Mouse (Mus musculus): ENCODE measurements around the gene Gng13. TPM values are rescaled to one million over a fixed set of nuclear protein-coding genes. Genes with fewer than 3 reads are reported as not detected.

The Gng13 gene
- polyA plus RNA-seq, 1 experiment from 2014 or later = 3.7 TPM

DNA sequence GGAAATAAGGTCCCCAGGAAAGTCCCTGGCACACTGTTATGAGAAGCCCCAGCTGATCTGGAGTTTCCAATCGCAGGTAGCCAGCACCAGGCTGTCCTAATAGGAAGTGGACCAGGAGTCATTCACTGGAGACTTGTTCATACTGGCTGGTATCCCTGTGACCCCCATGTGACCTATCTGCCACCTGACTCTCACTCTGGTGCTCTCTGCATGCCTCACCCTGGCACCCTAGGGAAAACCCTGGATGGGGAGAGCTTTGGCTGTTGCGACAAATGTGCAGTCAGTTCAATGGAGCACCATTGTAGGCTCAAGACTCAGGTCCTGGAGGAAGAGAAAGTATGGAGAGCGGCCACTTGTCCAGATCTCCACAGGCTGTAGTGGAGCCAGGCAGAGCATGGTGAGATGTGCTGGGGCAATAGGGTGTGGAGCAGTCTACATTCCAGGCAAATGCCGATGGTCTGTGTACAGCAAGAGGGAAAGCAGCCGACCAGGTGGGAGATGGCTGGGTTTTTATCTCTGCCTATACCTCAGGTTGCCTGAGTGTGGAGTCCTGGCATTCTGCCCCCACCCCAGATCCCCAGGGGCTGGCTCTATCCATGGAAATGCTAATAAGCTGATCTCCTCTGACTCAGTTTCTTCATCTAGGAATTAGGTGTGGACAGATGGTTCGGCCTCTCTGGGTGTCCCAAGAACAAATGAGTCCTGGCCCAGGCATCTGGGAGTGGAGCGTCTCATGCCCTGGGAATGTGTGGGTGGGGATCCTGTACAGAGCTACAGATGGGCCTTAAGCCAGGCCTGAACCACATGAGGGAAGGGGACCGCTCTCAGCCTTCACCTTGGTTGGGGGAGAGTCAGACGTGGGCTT, 39.6 kb downstream of the Gng13 start:
- H3K4me1 ChIP-seq (ENCODE audit: control insufficient read depth, insufficient read depth, low read length) = peaks cover 17% of the 10 kb centered on the region
- WGBS = 62% methylated on average over 9 of the region's 9 CpGs
- peak; percentile 33; the same call in 1 of the 2 replicates for ATAC-seq (ENCODE audit: insufficient number of reproducible peaks, insufficient read depth, low FRiP score, low read depth)
- H3K36me3 ChIP-seq (ENCODE audit: control insufficient read depth, insufficient read depth, low read length) = no peaks in the 10 kb centered on the region
- peak overlapping the region; percentile 11; the same call in 1 of the 2 replicates for H3K27ac ChIP-seq (ENCODE audit: low read length)
- H3K27me3 ChIP-seq (ENCODE audit: control insufficient read depth, insufficient read depth, low read length) = no peaks in the 10 kb centered on the region
- H3K4me3 ChIP-seq (ENCODE audit: low read depth, low read length) = no peak overlapping the region
- no peaks in the 10 kb centered on the region for H3K9me3 ChIP-seq (ENCODE audit: control insufficient read depth, low read depth, low read length)
- H3K4me2 ChIP-seq (replicated peaks; ENCODE audit: low read depth, low read length) = no peak overlapping the region
- H3K9ac ChIP-seq (replicated peaks; ENCODE audit: low read depth, low read length) = no peak overlapping the region

DNA sequence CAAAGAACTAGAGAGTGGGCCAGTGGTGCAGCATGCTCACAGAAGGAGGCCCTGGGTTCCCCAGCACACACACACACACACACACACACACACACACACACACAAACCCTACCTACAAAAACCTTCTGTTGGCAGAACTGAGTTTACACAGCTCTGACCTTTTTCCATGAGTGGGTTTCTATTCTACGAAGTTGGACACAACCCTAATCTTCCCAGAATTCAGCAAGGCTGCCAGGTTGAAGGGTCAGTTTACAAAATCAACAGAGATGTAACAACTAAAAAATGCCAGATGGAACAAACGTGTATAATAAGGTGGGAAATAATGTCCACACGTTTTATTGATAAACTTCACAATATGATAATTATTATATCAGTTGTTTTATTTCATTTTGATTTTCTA, 40.7 kb downstream of the Gng13 start:
- H3K27me3 ChIP-seq (ENCODE audit: control insufficient read depth, insufficient read depth, low read length) = no peaks in the 10 kb centered on the region
- no peaks in the 10 kb centered on the region for H3K9me3 ChIP-seq (ENCODE audit: control insufficient read depth, low read depth, low read length)
- WGBS = 53% methylated on average over 3 of the region's 3 CpGs
- H3K9ac ChIP-seq (replicated peaks; ENCODE audit: low read depth, low read length) = no peak overlapping the region
- peaks cover 16% of the 10 kb centered on the region; the same call in 1 of the 2 replicates for H3K4me1 ChIP-seq (ENCODE audit: control insufficient read depth, insufficient read depth, low read length)
- no peak overlapping the region for H3K4me3 ChIP-seq (ENCODE audit: low read depth, low read length)
- H3K27ac ChIP-seq (ENCODE audit: low read length) = no peak overlapping the region
- ATAC-seq (ENCODE audit: insufficient number of reproducible peaks, insufficient read depth, low FRiP score, low read depth) = no peak
- no peak overlapping the region for H3K4me2 ChIP-seq (replicated peaks; ENCODE audit: low read depth, low read length)
- H3K36me3 ChIP-seq (ENCODE audit: control insufficient read depth, insufficient read depth, low read length) = no peaks in the 10 kb centered on the region

DNA sequence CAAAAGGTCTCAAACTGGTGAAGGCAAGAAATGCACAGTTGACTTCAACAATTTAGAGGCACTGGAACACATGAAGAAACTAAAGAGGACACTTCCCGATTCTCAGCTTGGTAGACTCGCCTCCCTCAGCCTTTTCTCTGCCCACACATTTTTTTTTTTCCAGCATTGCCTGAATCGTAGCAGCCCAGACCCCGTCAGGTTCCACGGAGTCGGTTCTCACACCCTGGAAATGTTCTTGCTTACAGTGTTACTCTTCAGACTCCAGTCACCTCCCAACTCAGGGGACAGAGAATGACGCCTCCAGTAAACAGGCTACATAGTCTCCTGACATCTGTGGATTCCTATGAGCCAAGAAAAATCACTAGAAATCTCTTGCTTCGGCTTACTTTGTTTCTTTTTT, 43.2 kb downstream of the Gng13 start:
- 68% methylated on average over 8 of the region's 8 CpGs for WGBS
- H3K9ac ChIP-seq (replicated peaks; ENCODE audit: low read depth, low read length) = no peak overlapping the region
- H3K9me3 ChIP-seq (ENCODE audit: control insufficient read depth, low read depth, low read length) = no peaks in the 10 kb centered on the region
- H3K4me1 ChIP-seq (ENCODE audit: control insufficient read depth, insufficient read depth, low read length) = peaks cover 14% of the 10 kb centered on the region; the same call in 1 of the 2 replicates
- H3K4me3 ChIP-seq (ENCODE audit: low read depth, low read length) = no peak overlapping the region
- no peak overlapping the region for H3K27ac ChIP-seq (ENCODE audit: low read length)
- no peak for ATAC-seq (ENCODE audit: insufficient number of reproducible peaks, insufficient read depth, low FRiP score, low read depth)
- H3K4me2 ChIP-seq (replicated peaks; ENCODE audit: low read depth, low read length) = no peak overlapping the region
- H3K27me3 ChIP-seq (ENCODE audit: control insufficient read depth, insufficient read depth, low read length) = no peaks in the 10 kb centered on the region
- H3K36me3 ChIP-seq (ENCODE audit: control insufficient read depth, insufficient read depth, low read length) = no peaks in the 10 kb centered on the region

DNA sequence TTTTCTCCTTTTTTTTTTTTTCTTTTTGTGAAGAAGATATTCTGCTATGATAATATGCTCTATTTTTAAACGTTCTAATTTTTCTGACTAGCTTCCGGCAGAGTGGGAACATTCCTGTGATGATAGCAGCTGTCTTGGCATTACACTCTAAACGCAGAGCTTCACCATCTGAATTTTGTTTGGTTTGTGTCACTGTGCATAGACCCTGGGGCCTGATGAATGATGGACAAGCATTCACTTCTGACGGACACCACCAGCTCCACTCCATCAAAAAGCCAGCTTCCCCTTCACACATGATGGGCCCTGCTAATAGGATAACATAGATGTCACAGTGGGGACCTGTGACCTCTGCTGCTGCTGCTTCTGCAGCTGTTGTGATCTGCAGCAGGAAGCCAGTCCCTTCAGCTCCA, 44.6 kb downstream of the Gng13 start:
- Histone ChIP-seq H3K9ac (replicated peaks; ENCODE audit: low read depth, low read length) (no peak overlapping the region), H3K4me3 (ENCODE audit: low read depth, low read length) (no peak overlapping the region), H3K9me3 (ENCODE audit: control insufficient read depth, low read depth, low read length) (no peaks in the 10 kb centered on the region), H3K4me1 (ENCODE audit: control insufficient read depth, insufficient read depth, low read length) (peaks cover 2% of the 10 kb centered on the region; the same call in 1 of the 2 replicates), H3K27ac (ENCODE audit: low read length) (no peak overlapping the region), H3K36me3 (ENCODE audit: control insufficient read depth, insufficient read depth, low read length) (no peaks in the 10 kb centered on the region), H3K27me3 (ENCODE audit: control insufficient read depth, insufficient read depth, low read length) (no peaks in the 10 kb centered on the region), H3K4me2 (replicated peaks; ENCODE audit: low read depth, low read length) (no peak overlapping the region)
- WGBS = 43% methylated on average over 4 of the region's 4 CpGs
- no peak for ATAC-seq (ENCODE audit: insufficient number of reproducible peaks, insufficient read depth, low FRiP score, low read depth)

DNA sequence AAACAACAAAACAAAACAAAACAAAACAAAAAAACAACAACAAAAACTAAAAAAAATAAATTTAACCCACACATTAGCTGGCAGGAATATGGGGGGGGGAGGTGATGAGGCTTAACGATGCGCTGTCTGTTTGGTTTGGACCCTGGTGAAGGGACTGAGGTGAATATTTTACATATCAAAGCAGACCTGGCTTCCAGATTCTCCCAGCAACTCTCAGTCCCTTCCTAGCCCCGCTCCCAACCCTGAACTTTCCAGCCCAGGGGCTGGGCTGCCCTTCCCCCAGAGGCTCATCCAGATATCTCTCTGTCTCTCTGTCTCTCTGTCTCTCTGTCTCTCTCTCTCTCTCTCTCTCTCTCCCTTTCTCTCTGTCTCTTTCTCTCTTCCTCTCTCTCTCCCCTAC, 45.6 kb downstream of the Gng13 start:
- Histone ChIP-seq H3K4me3 (ENCODE audit: low read depth, low read length) (no peak overlapping the region), H3K4me1 (ENCODE audit: control insufficient read depth, insufficient read depth, low read length) (no peaks in the 10 kb centered on the region), H3K4me2 (replicated peaks; ENCODE audit: low read depth, low read length) (no peak overlapping the region), H3K9ac (replicated peaks; ENCODE audit: low read depth, low read length) (no peak overlapping the region), H3K36me3 (ENCODE audit: control insufficient read depth, insufficient read depth, low read length) (no peaks in the 10 kb centered on the region), H3K27me3 (ENCODE audit: control insufficient read depth, insufficient read depth, low read length) (no peaks in the 10 kb centered on the region), H3K9me3 (ENCODE audit: control insufficient read depth, low read depth, low read length) (no peaks in the 10 kb centered on the region), H3K27ac (ENCODE audit: low read length) (no peak overlapping the region)
- 30% methylated on average over 3 of the region's 3 CpGs for WGBS
- ATAC-seq (ENCODE audit: insufficient number of reproducible peaks, insufficient read depth, low FRiP score, low read depth) = no peak

DNA sequence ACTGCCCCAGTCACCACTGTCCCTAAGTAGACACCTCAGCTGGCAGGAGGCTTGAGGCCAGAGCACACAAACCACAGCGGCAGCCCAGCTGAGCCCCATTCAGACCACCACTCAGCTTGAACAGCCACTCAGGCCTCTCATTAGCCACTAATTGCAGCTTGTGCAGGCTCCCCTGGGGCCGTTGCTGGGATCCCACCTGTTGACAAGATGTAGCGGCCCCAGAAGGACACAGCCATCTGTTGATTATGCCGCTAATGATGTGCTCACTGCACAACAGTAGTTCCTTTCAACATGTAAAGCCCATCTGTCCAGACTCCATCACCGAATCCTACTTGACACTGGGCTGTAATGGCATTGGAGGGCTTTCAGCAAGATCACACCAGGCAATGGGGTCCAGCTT, 48.9 kb downstream of the Gng13 start:
- ATAC-seq (ENCODE audit: insufficient number of reproducible peaks, insufficient read depth, low FRiP score, low read depth) = no peak
- H3K27ac ChIP-seq (ENCODE audit: low read length) = no peak overlapping the region
- no peaks in the 10 kb centered on the region for H3K36me3 ChIP-seq (ENCODE audit: control insufficient read depth, insufficient read depth, low read length)
- H3K9ac ChIP-seq (replicated peaks; ENCODE audit: low read depth, low read length) = no peak overlapping the region
- H3K27me3 ChIP-seq (ENCODE audit: control insufficient read depth, insufficient read depth, low read length) = no peaks in the 10 kb centered on the region
- 68% methylated on average over 5 of the region's 5 CpGs for WGBS
- no peaks in the 10 kb centered on the region for H3K4me1 ChIP-seq (ENCODE audit: control insufficient read depth, insufficient read depth, low read length)
- no peak overlapping the region for H3K4me2 ChIP-seq (replicated peaks; ENCODE audit: low read depth, low read length)
- H3K4me3 ChIP-seq (ENCODE audit: low read depth, low read length) = no peak overlapping the region
- H3K9me3 ChIP-seq (ENCODE audit: control insufficient read depth, low read depth, low read length) = no peaks in the 10 kb centered on the region

Small RNA genes within 50 kb of the gene (microRNA-seq; reads per million reads assigned to microRNA genes)
- not detected for gene Gm25083

Other genes starting within 250 kb of the Gng13 start
- gene Sstr5, start 219.9 kb upstream of the Gng13 start, polyA plus RNA-seq (2014; fragmentation: Nextera tagmentation; extraction: Ambion mirVana) = 0.25 TPM in 1 of 2 replicates, not detected in the other
- gene Sox8, start 146.5 kb upstream of the Gng13 start, polyA plus RNA-seq (2014; fragmentation: Nextera tagmentation; extraction: Ambion mirVana) = 7.1 and 8.0 TPM in 2 replicates
- 29.0 and 30.1 TPM in 2 replicates for gene Lmf1, start 138.1 kb upstream of the Gng13 start, polyA plus RNA-seq (2014; fragmentation: Nextera tagmentation; extraction: Ambion mirVana)
- 17.3 and 18.6 TPM in 2 replicates for gene Chtf18, start 10.2 kb downstream of the Gng13 start, polyA plus RNA-seq (2014; fragmentation: Nextera tagmentation; extraction: Ambion mirVana)
- gene Rpusd1, start 10.5 kb downstream of the Gng13 start, polyA plus RNA-seq (2014; fragmentation: Nextera tagmentation; extraction: Ambion mirVana) = 22.1 and 25.0 TPM in 2 replicates
- not detected in 2 replicates for gene Mslnl, start 18.9 kb downstream of the Gng13 start, polyA plus RNA-seq (2014; fragmentation: Nextera tagmentation; extraction: Ambion mirVana)
- gene Msln, start 37.2 kb downstream of the Gng13 start, polyA plus RNA-seq (2014; fragmentation: Nextera tagmentation; extraction: Ambion mirVana) = 29.5 and 36.0 TPM in 2 replicates
- gene Narfl, start 56.6 kb downstream of the Gng13 start, polyA plus RNA-seq (2014; fragmentation: Nextera tagmentation; extraction: Ambion mirVana) = 26.0 and 29.0 TPM in 2 replicates
- gene Haghl, start 68.5 kb downstream of the Gng13 start, polyA plus RNA-seq (2014; fragmentation: Nextera tagmentation; extraction: Ambion mirVana) = 76.8 and 76.9 TPM in 2 replicates
- gene Ccdc78, start 69.4 kb downstream of the Gng13 start, polyA plus RNA-seq (2014; fragmentation: Nextera tagmentation; extraction: Ambion mirVana) = 0.30 TPM in 1 of 2 replicates, not detected in the other
- 109 and 110 TPM in 2 replicates for gene Fam173a, start 75.7 kb downstream of the Gng13 start, polyA plus RNA-seq (2014; fragmentation: Nextera tagmentation; extraction: Ambion mirVana)
- gene AC134908.4, start 78.5 kb downstream of the Gng13 start, polyA plus RNA-seq (2014; fragmentation: Nextera tagmentation; extraction: Ambion mirVana) = not detected in 2 replicates
- 6.9 and 8.7 TPM in 2 replicates for gene Metrn, start 80.0 kb downstream of the Gng13 start, polyA plus RNA-seq (2014; fragmentation: Nextera tagmentation; extraction: Ambion mirVana)
- 4.5 and 4.6 TPM in 2 replicates for gene Fbxl16, start 91.9 kb downstream of the Gng13 start, polyA plus RNA-seq (2014; fragmentation: Nextera tagmentation; extraction: Ambion mirVana)
- gene Wdr24, start 106.5 kb downstream of the Gng13 start, polyA plus RNA-seq (2014; fragmentation: Nextera tagmentation; extraction: Ambion mirVana) = 25.3 and 28.3 TPM in 2 replicates
- gene Jmjd8, start 111.7 kb downstream of the Gng13 start, polyA plus RNA-seq (2014; fragmentation: Nextera tagmentation; extraction: Ambion mirVana) = 41.9 and 44.4 TPM in 2 replicates
- gene Stub1, start 116.2 kb downstream of the Gng13 start, polyA plus RNA-seq (2014; fragmentation: Nextera tagmentation; extraction: Ambion mirVana) = 321 and 347 TPM in 2 replicates
- 2.7 and 3.2 TPM in 2 replicates for gene Rhbdl1, start 120.1 kb downstream of the Gng13 start, polyA plus RNA-seq (2014; fragmentation: Nextera tagmentation; extraction: Ambion mirVana)
- gene Gm20683, start 124.6 kb downstream of the Gng13 start, polyA plus RNA-seq (2014; fragmentation: Nextera tagmentation; extraction: Ambion mirVana) = 1.4 and 2.1 TPM in 2 replicates
- 11.2 and 13.6 TPM in 2 replicates for gene Rhot2, start 127.7 kb downstream of the Gng13 start, polyA plus RNA-seq (2014; fragmentation: Nextera tagmentation; extraction: Ambion mirVana)
- 20.1 and 22.5 TPM in 2 replicates for gene Wdr90, start 144.3 kb downstream of the Gng13 start, polyA plus RNA-seq (2014; fragmentation: Nextera tagmentation; extraction: Ambion mirVana)
- gene Mcrip2, start 151.6 kb downstream of the Gng13 start, polyA plus RNA-seq (2014; fragmentation: Nextera tagmentation; extraction: Ambion mirVana) = 23.2 and 23.3 TPM in 2 replicates
- gene Mettl26, start 157.9 kb downstream of the Gng13 start, polyA plus RNA-seq (2014; fragmentation: Nextera tagmentation; extraction: Ambion mirVana) = 66.9 and 67.5 TPM in 2 replicates
- 0.52 and 0.65 TPM in 2 replicates for gene Wfikkn1, start 163.7 kb downstream of the Gng13 start, polyA plus RNA-seq (2014; fragmentation: Nextera tagmentation; extraction: Ambion mirVana)
- gene Rab40c, start 202.6 kb downstream of the Gng13 start, polyA plus RNA-seq (2014; fragmentation: Nextera tagmentation; extraction: Ambion mirVana) = 17.0 and 17.2 TPM in 2 replicates
- 59.4 and 59.7 TPM in 2 replicates for gene Pigq, start 227.8 kb downstream of the Gng13 start, polyA plus RNA-seq (2014; fragmentation: Nextera tagmentation; extraction: Ambion mirVana)
- gene Nhlrc4, start 227.8 kb downstream of the Gng13 start, polyA plus RNA-seq (2014; fragmentation: Nextera tagmentation; extraction: Ambion mirVana) = 0.72 TPM in 1 of 2 replicates, not detected in the other
- 0.32 and 0.41 TPM in 2 replicates for gene A930017K11Rik, start 235.4 kb downstream of the Gng13 start, polyA plus RNA-seq (2014; fragmentation: Nextera tagmentation; extraction: Ambion mirVana)